Mouse (Mus musculus) megakaryocyte, embryonic 14.5 days (primary cell): Measurements from ENCODE around the gene Mtus2.

Experiments used
- FLI1 ChIP-seq: IDR thresholded peaks from 2 replicates; pipeline ENCODE4 v1.6.1; 2012; ENCODE audit warnings: low read length, inconsistent platforms, mixed read lengths
- GATA1 ChIP-seq: IDR thresholded peaks from 3 replicates; pipeline ENCODE4 v1.6.1; 2012; ENCODE audit warnings: mixed read lengths, low read length, inconsistent platforms, borderline replicate concordance

DNA sequence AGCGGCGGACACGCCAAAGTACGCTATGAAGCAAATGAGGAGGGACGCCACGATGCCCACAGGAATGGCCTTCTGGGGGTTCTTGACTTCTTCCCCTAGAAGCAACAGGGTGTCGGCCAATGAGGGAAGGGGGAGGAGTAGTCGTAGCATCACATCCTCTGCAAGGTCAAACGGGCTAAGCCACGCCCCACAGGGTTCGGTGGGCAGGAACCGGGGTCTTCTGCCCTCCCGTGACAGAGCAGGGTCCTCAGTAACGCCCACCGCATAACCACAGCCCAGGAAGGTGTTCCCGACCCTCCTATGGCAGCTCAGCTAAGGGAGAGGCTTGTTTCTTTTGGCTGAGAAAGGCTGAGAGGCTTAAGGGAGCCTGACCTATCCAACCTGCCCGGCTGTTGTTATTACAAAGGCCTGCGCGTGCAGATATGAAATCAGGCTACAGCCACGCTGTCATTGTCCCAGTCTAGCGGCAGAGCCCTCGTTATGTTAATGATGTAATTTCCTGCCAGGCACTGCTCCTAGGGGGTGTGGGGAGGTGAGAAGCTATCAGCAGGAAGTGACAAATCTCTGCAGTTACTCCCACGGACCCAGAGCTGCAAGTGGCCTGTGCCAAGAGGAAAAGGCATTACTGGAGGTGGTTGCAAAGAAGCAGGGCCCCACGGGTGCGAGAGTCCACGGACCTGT, 385.1 kb downstream of the Mtus2 start:
- TF ChIP-seq GATA1, result no peak
- no peak for TF ChIP-seq FLI1
